Mouse (Mus musculus) testis, postnatal 10 days (tissue): ENCODE results near the gene Mecp2.

Experiments used
- DNase-seq: peaks from one replicate; pipeline ENCODE4 v3.0.0; 2021; ENCODE audit warnings: low spot score

The Mecp2 gene

DNA sequence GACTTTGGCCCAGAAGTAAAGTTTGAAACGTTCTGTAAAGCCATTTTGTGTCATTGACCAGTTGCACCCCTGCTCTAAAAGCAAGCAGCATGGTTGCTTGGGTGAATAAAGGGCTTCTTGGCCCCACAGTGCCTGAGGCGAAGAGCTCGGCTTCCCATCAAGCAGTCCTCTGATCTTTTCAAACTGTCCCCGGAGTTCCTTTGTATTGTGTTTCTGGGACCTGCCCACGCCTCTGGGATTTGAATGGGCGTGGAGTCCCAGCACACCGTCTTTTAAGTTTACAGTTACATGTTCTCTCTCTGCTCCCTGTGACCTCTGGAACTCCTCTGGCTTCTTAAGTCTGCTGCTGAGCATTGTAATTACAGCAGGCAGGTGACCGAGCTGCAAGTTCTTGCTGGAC, 127.1 kb downstream of the Mecp2 start:
- DNase-seq = no peak

DNA sequence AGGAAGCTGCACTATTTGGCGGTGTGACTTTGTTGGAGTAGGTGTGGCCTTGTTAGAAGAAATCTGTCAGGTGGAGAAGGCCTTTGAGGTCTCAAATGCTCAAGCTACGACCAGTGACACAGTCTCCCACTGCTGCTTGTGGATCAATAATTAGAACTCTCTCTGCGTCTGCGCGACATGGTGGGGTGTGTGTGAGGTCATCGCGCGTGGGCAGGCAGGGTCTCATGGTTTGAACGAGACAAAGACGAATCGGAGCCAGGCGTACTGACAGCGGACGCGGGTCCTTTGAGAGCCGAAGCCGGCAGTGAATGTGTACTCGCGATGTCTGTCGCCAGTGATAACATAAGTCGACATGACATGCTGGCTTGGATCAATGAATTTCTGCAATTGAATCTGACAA, 128.8 kb downstream of the Mecp2 start:
- DNase-seq = no peak

DNA sequence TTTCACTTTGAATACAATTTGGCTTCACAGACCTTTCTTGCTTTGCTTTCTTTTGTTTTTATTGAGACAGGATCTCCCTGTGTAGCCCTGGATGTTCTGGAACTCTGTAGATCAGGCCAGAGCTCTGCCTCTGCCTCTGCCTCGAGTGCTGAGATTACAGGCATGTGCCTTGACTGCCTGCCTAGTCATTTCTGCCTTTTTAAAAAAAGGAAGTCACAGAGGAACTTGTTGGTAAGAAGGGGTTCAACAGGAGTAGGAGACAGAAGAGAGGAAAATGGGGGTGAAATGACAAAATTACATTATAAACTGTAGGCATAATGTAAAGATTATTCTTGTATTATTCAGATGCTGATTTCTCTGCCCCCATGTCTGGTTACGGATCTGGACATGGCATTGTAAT, 131.5 kb downstream of the Mecp2 start:
- no peak for DNase-seq

DNA sequence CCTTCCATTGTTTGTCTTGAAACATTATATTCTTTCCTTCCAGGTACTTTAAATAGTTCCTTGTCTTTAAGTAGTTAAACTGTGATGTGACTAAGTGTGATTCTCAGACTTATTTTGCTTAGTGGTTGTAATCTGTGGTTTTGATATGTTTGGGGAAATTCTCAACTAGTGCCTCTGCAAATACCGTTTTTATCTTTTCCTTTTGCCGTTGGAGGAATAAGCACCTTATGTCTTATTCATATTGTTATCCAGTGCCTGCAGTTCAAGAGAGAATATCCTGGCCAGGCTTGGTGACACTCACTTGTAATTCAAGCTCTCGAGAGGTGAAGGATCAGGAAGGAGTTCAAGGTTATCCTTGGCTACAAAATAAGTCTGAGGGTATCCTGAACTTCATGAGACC, 134.1 kb downstream of the Mecp2 start:
- no peak for DNase-seq

DNA sequence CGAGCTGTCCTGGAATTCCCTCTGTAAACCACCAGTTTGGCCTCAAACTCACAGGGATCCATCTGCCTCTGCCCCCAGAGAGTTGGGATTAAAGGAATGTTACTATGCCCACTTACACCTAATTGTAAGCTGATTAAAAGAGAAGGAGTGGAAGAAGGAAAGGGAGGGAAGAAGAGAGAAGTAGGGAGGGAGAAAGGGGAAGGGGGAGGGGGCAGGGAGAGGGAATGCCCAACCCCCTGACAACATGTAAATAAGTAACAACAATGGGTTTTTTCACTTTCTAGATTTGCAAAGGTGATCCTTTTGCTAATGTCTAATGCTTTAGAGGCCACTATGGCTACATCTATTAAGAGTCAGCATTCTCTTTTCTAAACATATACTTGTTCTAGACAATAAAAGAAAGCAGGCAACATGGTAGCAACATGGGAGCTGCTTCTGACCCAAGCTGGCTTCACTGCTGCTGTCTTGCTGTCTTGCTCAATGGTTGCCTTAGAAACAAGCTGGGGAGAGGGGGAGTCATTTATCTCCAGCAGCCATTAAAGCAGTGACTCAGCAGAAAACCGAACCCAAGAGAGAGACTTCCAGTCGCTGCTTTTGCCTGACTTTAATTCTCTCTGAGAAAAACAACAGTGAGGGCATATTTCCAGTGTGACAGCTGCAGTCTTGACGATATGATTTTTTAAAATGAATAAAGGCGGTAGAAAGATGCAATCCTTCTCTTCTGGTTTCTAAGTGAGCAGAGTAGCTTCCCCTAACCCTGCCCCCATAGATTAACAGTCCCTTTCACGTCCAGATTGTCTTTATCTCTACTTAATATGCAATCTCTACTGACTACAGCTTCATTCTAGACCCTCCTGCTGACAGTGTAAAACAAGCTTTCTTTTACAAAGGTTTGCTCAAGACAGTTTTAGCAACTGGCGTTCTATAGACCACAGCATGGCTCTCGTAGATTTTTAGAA, 136.0 kb downstream of the Mecp2 start:
- no peak for DNase-seq

DNA sequence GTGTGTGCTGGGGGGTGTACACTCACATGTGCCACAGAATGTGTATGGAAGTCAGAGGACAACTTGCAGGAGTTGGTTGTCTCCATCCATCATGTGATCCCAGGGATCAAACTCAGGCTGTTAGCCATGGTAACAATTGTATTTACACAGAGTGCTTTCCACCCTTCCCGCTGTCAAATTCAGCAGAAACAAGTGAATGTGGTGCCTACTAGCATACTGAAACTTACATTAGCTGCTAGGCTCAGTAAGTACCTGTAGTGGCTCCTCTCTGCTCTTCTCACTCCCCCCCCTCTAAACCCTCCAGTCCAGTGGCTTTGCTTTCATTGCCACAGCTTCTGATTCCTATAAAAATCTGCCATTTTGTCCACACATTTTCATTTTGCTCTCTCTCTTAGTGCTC, 157.4 kb downstream of the Mecp2 start:
- no peak for DNase-seq
